Mouse (Mus musculus) left cerebral cortex, postnatal 10 days (tissue): ENCODE data around the gene Itpr2. TPM values are rescaled to one million over a fixed set of nuclear protein-coding genes. Genes with fewer than 3 reads are reported as not detected.
A peak's percentile ranks its signal among the peaks of the same experiment; 100 is the strongest.

Source experiments
- DNase-seq, 2 experiments: peaks; one replicate each; pipeline ENCODE4 v3.0.0; 2021 to 2022; ENCODE audit warnings: low spot score in 2 of 2, mixed read lengths in 1 of 2; ENCODE audit errors: extremely low spot score in 1 of 2
- intact Hi-C: fragments of 180-260 bp; cut with DNase I; formaldehyde crosslinking; loops from one replicate; pipeline ENCODE4 v1.15.1; 2025
- total RNA-seq, 2 experiments: library from RNA; stranded (reverse); gene quantifications; 2 replicates each; pipeline ENCODE4 v1.2.3; 2021

Gene Itpr2
- total RNA-seq, 2 experiments from 2014 or later, result 17.0 to 19.3 TPM

DNA sequence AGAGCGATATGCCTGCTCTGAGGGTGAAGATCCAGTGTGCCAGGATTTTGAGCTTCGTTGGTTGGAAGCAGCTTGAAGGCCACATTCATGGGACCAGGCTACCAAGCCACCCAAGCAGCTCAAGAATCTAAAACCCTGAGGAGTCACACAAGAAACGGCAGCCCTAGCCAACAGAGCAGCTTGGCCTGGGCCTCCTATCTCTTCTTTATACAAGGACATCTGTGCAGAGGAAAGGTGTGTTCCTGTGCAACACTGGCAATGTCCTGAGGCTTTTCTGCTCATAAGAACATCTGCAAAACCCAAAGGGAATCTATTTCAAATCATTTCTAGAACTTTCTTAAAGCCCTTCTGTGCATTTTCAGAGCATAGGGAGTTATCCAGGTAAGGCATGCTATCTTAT lies 274.0 kb downstream of the Itpr2 start:
- intact Hi-C loops, result no loop called here
- no peak for DNase-seq

DNA sequence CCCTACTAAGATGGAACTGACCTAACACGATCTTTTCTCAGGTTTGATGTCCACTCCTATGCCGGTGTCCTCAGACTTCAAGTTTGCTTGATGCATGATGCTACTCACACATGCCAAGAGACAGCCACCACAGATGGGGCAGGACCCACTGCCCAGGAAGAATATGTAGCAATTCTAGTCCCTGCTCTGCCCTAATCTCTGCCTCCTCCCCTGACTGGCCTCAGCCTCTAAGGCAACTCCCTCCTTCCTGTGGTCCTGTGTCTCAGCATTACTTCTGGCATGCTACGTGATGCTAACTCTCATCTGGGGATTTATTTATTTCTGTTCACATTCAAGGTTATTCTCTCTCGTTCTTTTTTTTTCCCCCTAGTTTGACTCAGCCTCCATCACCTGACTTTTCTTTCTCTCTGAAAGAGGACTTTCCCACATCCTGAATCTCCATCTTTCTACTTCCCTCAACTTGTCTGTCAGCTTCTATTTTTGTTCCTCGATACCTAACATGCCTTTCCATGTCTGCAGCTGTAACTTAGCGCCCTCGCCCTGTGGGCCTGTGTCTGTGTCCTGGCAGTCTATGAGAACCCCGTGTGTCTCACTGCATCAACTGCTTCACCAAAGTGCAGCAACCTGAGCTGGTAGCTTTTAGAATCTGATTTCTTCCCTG lies 279.5 kb downstream of the Itpr2 start:
- intact Hi-C loops, result no loop called here

DNA sequence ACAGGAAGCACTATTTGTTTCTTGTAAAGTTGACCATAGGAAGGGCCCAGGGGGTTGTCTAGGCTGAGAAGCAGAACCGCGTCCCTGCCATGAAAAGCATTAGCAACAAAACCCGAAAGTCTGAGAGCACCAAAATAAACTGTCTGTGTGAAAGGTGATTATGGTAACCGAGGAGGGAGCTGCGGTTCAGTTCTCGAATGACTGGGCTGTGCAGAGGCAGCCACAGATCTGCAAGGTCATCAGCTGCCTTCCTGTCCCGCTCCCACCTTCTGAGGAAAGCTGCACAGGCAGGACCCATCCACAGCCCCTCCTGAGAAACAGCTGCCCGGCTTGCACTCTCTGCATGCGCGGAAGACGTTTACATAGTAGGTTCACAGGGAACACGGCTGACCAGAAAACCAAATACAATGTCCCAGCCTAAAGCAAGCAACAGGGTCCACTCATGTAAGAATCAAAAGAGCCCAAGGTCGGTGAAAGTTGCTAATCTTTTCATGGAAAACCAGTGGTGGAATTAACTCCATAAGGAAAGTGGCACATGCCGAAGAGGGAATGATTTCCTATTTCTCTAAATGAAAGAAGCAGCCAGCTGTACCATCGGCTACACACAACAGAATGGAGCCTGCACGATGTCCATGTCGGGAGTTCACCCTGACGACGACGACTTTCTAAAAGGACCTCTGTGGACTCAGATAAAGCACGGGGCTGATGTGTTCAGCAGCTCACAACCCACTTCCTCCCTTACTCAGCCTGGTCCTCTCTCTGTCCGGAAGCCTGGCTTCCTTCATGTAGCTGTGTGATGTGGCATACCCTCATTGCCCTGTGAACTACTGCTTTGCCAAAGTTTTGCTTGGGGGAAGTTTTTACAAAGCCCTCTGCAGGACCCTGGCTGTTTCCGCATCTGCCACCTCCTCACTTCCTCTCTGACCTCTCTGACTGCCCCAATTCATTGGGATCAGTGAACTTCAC lies 280.4 kb downstream of the Itpr2 start:
- DNase-seq, result peak in 1 of 2 experiments; percentile 25
- intact Hi-C loops, result no loop called here

More for the DNA sequence above, 279.5 kb downstream of the Itpr2 start:
- no peak for DNase-seq

DNA sequence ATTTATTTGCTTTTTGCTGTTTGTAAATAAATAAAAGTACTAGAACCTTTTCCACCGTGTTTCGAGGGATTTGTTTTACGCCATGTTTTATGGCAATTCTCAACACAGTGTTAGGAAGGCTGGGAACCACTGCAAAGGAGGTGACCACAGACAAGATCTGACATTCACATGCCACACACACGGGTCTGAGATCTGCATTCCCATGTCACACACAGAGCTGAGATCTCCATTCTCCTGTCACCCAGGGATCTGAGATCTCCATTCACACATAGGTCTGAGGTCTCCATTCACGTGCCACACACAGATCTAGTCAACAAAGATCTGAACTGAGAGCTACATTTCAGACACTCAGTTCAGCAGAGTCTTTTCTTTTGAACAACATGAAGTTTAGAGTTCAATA lies 282.0 kb downstream of the Itpr2 start:
- intact Hi-C loops, result no loop called here
- no peak for DNase-seq

DNA sequence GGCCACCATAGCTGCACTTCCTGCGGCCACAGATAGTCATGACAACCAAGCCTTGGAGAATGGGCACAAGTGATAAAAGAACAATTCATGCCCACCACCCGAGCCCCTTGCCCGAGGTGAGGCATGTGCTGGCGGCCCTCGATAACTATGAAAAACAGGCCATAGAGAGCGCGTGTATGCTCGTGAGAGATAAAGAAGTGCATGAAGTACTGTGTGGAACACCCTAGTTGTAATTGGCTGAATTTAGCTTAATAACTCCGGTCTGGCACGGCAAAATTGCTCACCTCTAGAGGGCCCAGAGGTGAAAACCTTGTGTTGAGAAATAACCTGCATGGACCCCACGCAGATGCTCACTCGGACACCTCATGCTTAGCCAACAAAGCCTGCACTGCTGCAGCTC lies 282.5 kb downstream of the Itpr2 start:
- DNase-seq, result no peak
- intact Hi-C loops, result no loop called here

DNA sequence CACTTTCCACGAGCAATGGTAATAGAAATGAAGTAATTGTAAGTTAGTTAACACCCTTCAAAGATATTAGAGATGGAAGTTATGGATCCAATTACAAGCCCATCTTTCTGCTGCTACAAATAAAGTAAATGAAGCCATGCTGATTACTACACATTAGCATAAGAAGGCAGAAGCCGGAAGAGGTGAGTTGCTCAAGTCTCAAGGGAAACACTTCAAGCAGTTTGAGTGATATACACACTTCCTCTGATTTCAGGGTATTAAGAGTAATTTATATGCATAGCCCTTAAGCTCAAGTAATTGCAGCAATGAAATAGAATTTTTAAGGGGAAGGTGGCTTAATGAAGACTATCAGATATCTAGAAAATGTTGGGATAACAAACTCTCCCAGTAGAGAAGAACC lies 286.7 kb downstream of the Itpr2 start:
- intact Hi-C loops, result no loop called here
- DNase-seq, result no peak

DNA sequence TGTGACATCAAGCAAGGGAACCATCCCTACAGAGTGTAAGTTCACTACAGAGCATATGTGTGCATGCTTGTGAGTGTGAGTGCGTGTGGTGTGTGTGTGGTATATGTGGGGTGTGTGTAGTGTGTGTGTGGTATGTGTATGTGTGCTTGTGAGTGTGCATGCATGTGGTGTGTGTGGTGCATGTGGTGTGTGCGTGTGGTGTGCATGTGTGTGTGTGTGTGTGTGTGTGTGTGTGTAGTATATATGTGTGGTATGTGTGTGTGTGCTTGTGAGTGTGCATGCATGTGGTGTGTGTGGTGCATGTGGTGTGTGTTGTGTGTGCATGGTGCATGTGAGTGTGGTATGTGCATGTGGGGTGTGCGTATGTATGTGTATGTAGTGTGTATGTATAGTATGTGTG lies 289.7 kb downstream of the Itpr2 start:
- no peak for DNase-seq
- intact Hi-C loops, result no loop called here

DNA sequence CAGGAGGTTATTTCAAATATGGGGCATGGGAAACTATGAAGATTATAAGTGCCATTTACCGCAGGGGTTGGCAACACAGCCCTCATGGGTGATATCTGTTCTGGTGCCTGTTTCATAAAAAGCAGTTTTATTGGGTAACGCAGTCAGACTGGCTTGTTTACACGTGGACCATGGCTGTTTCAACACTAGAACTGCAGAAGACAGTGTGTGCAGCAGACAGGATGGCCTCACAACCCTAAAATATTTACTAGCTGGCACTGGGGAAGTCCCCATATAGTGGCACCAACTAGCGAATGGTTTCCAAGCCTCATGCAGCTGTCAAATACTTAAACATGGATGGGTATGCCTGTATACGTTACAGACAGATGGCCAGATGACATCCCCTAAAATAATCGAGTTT lies 290.8 kb downstream of the Itpr2 start:
- DNase-seq, result no peak
- intact Hi-C loops, result no loop called here

DNA sequence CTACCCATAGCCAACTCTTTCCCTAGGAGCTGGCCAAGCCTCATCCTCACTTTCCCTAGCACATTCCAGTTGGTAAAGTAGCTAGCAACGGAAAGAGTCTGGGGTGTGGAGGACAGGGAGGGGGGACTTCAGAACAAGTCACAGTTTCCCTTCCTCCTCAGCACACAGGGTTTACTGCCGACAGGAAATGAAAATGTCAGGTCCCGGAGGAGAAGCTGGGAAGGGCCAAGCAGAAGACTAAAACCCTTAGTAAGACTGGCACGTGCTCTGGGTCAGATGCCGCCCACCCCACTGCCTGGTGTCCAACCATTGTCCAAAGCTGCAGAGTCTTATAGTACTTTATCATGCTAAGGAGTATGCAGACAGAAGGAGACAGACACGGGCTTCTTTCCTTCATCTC lies 293.0 kb downstream of the Itpr2 start:
- DNase-seq, result peak in 1 of 2 experiments; percentile 30
- intact Hi-C loops, result no loop called here

DNA sequence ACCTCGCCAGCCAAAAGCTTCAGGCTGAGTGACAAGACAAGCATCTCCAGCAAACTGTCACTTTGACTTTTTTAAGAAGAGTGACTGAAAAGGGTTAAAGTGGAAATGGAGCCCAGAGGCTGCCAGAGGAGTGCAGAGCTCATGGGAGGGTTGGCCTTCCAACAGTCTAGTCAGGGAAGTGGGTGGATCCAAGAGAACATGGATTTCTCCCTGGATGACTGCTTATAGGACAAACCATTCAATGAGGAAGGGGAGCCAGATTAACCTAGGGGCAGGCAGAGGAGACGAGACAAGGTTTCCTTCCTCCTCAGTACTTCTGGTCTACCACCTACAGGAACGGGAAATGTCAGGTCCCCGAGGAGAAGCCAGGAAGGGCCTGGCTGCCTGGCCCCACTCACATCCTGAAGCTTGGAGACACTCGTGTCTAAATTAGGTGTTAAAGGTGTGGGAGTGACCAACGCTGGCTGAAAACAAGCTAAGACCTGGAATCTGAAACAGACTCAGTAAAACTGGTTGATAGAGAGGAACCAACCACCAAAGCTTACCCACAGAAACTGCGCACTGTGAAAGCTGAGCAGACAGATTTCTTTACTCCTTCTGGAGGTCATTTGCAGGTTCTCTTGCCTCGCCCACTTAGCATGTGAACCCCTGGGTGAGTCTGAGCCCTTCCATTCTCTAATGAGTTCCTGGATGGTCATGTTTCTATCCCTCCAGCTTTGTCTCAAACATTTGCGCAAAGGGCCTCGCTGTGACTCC lies 294.6 kb downstream of the Itpr2 start:
- intact Hi-C loops, result no loop called here
- DNase-seq, result no peak

DNA sequence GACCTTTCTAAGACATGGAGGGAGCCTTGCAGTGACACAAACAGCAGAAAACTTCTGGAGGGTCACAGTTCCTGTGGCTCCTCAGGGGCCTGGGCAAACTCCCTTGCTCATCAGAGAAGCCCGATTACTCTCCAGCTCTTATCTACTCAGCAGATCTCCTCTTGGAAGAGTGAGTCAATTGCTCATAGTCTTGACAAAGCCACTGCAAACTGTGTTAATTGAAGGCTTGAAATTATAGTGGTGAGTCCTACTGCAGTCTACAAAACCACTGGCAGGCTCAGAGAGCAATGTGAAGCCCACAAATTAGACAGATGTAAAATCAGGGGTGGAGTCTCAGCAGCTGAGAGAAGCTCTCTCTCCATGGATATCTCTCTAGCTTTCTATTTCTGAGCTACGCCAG lies 296.9 kb downstream of the Itpr2 start:
- no peak for DNase-seq
- intact Hi-C loops, result no loop called here

DNA sequence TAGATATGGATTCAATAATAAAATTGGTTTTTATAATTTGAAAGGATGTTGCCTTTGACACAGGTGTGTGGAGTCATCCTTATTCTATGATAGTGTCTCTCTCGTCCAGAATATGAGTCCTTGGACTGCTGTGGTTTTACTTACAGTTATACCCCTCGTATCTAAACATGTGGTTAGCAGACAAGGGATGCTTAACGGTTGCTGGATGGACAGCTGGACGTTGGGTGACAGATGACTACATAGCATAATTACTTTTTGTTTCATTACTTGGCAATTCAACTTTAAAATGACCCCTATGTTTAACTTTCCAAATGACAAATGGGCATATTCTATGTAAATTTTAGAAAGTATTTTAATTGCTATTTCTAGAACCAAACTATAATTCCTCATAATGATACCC lies 297.6 kb downstream of the Itpr2 start:
- no peak for DNase-seq
- intact Hi-C loops, result no loop called here

DNA sequence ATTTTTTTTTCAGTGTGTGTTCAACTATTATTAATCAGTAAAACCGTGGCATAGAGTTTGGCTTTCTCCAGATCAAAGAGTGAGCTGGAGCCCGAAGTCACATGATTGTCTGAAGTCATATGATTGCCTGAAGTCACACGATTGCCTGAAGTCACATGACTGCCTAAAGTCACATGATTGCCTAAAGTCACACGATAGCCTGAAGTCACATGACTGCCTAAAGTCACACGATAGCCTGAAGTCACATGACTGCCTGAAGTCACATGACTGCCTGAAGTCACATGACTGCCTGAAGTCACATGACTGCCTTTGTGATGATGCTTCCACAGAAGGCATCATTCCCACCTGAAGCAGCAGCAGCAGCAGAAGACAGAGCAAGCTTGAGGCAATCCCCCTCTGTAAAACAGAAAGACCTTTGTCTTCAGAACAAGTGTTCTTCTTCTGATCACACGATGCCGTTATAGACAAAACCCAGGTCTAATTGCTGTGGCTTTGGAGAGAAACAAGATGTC lies 304.1 kb downstream of the Itpr2 start:
- DNase-seq, result no peak
- intact Hi-C loops, result no loop called here

DNA sequence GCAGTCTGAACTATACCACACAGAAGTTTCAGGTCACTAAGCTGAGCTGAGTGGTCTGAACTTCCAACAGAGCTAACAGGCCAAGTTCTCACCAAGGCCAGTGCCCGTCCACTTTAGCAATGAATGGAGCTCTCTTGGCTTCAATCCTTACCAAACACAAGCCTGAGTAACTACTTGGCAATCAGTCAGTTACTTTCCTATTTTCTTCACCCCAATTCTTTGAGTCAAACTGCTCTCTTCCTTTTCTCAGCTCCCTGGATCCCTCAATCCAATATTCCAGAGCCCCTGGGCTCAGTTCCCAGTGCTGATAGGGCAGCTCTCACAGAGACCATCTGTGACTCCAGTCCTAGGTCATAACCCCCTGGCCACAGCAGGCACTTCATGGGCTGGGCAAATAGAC lies 305.3 kb downstream of the Itpr2 start:
- intact Hi-C loops, result no loop called here
- DNase-seq, result no peak

DNA sequence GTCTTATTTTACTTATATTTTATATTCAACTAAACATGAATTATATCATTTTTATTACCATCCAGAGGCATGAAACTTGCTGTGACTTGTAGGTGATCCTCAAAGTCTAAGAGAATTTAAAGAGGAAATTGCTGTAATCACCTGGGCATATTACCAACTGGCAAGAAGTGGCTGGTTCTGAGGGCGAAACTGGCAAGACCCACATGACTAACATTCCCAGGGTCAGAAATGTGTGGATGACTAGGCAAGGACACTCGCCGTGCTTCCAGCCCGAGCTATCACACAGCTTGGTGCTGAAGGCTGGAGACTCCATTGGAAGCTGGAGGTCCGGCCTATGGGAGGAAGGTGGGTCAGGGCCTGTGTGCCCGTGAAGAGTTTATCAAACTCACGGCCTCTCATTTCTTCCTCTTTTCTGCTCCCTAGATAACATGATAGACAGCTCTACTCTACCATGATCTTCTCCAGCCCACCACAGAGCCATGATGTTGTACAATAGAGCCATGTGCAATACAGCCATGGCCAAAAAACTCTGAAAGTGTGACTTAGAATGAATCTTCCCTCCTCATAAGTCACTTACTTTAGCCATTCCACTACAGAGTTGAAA lies 306.1 kb downstream of the Itpr2 start:
- intact Hi-C loops, result no loop called here
- DNase-seq, result no peak

DNA sequence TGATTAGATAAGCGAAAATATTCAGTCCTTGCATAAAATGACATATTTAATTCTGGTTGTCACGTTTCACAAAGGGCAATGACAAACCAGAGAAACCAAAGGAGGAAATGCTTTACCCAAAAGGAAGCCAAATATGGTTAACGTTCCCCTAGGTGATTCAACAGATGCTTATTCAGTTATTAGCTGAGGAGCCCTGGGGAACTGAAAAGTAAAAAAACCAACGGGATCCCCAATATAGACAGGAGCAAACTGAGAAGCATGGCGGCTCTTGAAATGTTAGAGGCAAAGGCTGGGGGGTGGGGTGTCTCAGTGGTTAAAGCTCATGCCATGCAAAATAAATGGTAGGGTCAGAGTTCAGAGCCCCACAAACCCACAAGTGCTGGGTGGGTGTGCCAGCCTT lies 310.1 kb downstream of the Itpr2 start:
- intact Hi-C loops, result no loop called here
- DNase-seq, result no peak

DNA sequence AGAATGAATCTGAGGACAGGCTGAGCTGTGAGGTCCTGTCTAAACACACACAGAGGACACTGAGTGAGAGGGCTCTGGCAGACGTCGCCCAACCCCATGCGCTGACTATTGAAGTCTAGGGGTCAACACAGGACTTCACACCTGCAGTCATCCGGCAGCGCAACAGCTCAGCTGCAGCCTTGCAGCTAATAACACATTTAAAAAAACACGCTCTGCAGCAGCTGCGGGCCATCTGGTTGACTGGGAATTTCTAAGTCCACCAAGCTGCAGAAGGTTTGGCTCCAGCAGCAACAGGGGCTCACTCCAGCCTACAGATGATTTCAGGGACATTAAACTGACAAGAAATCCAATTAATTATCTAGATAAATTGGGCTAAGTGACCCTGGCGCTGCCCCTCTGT lies 312.0 kb downstream of the Itpr2 start:
- intact Hi-C loops, result no loop called here
- no peak for DNase-seq

DNA sequence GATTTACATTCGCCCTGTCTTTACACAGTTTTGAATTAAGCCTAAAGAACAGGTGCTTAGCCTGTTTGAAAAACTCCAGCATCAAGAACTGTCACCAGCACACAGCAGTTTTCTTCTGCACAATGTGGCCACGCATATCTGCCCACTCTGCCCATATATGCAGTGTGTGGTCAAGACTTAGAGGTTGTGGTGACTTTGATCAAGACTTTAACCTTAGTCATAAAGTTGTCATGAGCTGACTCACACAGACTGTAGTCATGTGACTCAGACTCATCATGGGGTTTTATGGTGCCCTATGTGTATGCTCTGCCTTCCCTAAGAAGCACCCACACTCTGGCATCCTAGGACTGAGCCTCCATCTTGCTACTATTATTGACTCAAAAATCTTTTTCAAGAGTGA lies 316.5 kb downstream of the Itpr2 start:
- intact Hi-C loops, result no loop called here

DNA sequence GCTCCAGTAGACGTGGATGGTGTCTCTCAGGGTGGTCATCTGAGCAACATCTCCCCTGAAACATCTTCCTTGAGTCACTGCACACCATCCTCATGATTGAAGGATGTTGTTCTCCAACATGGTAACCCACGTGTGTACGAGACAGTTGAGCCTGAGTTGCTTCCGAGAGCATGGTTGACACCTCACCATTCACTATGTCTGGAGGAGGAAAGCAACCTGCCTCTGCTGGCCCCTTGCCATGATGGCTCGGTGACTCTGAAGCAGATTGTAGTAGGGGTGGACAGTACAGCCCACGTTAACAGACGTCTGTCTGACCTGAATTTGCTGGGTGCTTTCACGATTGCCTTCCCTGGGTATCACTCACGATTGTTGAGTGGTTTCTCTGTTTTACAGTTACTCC lies 317.3 kb downstream of the Itpr2 start:
- DNase-seq, result peak in 1 of 2 experiments; percentile 43
- intact Hi-C loops, result no loop called here

More for the DNA sequence above, 316.5 kb downstream of the Itpr2 start:
- DNase-seq, result no peak
